ENCODE assay signal across 6 mouse cellular contexts in the genomic region with DNA sequence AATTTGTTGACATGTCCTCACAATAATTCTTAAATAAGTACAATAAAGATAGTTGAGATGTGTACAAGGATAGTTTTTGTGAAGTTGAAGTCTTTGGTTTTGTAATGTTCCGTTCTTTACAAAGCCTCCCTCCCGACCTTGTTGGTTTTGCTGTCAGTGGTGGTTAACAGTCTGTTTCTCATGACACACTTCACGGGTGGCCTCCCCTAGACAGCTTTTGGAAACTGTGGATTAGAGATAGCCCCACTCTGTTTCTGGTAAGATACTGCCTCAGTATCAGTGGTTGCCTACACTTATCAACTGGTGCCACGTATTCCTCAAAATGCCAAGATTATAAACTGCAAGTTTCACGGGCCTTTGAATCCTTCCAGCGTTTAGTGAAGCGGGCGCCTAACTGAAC. TPM values are rescaled to one million over a fixed set of nuclear protein-coding genes. Genes with fewer than 3 reads are reported as not detected.
DNase-seq lines count a peak whose midpoint lies in the region; ATAC-seq lines count a peak whose summit lies in the region.
"Not testable (repeated sequence)": the region's sequence is repeated elsewhere in the genome, so short reads cannot be mapped to it uniquely, and the experiment has no call there.

No protein-coding gene starts in this region.

- not testable (repeated sequence) for H3K27me3 ChIP-seq in heart, embryonic 12.5 days (replicated peaks); liver, embryonic 13.5 days; liver, embryonic 16.5 days (ENCODE audit: control insufficient read depth, insufficient read depth, low read depth, low read length)

- H3K4me3 ChIP-seq in heart, embryonic 12.5 days; liver, embryonic 13.5 days (replicated peaks): not testable (repeated sequence)
- H3K4me3 ChIP-seq in liver, embryonic 16.5 days (ENCODE audit: low read depth, low read length), result peak overlapping the region; percentile 17; the same call in 1 of the 2 replicates

- 69% methylated on average over 7 of the region's 8 CpGs for WGBS in heart, embryonic 12.5 days
- WGBS in liver, embryonic 13.5 days (ENCODE audit: insufficient replicate concordance), result 26% methylated on average over 7 of the region's 8 CpGs
- WGBS in liver, embryonic 16.5 days (ENCODE audit: insufficient replicate concordance), result 15% methylated on average over 6 of the region's 8 CpGs

- DNase-seq in liver, result peak; percentile 56
- peak; percentile 53 for DNase-seq in liver, embryonic 13.5 days

- H3K4me1 ChIP-seq in heart, embryonic 12.5 days (replicated peaks), result not testable (repeated sequence)
- H3K4me1 ChIP-seq in liver, embryonic 13.5 days (replicated peaks), result peaks cover 37% of the 10 kb centered on the region
- peaks cover 18% of the 10 kb centered on the region for H3K4me1 ChIP-seq in liver, embryonic 16.5 days (ENCODE audit: control insufficient read depth, low read depth, low read length)

- not testable (repeated sequence) for H3K9me3 ChIP-seq in heart, embryonic 12.5 days (replicated peaks); liver, embryonic 13.5 days (replicated peaks); liver, embryonic 16.5 days (replicated peaks; ENCODE audit: control insufficient read depth, low read length)

- H3K9ac ChIP-seq in heart, embryonic 12.5 days; liver, embryonic 13.5 days; liver, embryonic 16.5 days (ENCODE audit: low read depth, low read length): not testable (repeated sequence)

- not testable (repeated sequence) for H3K27ac ChIP-seq in heart, embryonic 12.5 days (ENCODE audit: poor library complexity, severe bottlenecking); liver, embryonic 16.5 days (ENCODE audit: low read length)
- H3K27ac ChIP-seq in liver, embryonic 13.5 days, result peak overlapping the region; percentile 88

- peak; percentile 85 for ATAC-seq in common myeloid progenitor, adult 5-6 weeks (replicated peaks; ENCODE audit: low read depth, poor library complexity, severe bottlenecking)
- peak; percentile 18; the same call in 1 of the 2 replicates for ATAC-seq in heart, embryonic 12.5 days (ENCODE audit: insufficient number of reproducible peaks, low FRiP score)
- peak; percentile 99 for ATAC-seq in liver, embryonic 13.5 days (ENCODE audit: low read depth)
- ATAC-seq in liver, embryonic 16.5 days (ENCODE audit: low read depth), result peak; percentile 99
- peak; percentile 95 for ATAC-seq in megakaryocyte-erythroid progenitor cell, adult 5-6 weeks (replicated peaks; ENCODE audit: low FRiP score, low TSS enrichment, poor library complexity, severe bottlenecking)

- peaks cover 44% of the 10 kb centered on the region for H3K36me3 ChIP-seq in heart, embryonic 12.5 days
- peaks cover 36% of the 10 kb centered on the region for H3K36me3 ChIP-seq in liver, embryonic 13.5 days
- peaks cover 16% of the 10 kb centered on the region for H3K36me3 ChIP-seq in liver, embryonic 16.5 days (ENCODE audit: control insufficient read depth, insufficient read depth)

- not testable (repeated sequence) for H3K4me2 ChIP-seq in heart, embryonic 12.5 days
- H3K4me2 ChIP-seq in liver, embryonic 13.5 days, result peak overlapping the region; percentile 58
- peak overlapping the region; percentile 49 for H3K4me2 ChIP-seq in liver, embryonic 16.5 days (ENCODE audit: low read depth, low read length)

RNA-seq across cellular contexts. Expression of a gene that starts 23.5 kb away (rescaled TPM):
- 81.1 and 99.3 TPM in 2 replicates for total RNA-seq in common myeloid progenitor, adult 5-6 weeks (2017)
- 69.0 and 71.7 TPM in 2 replicates for polyA plus RNA-seq in heart, embryonic 12.5 days (2016; fragmentation: Nextera tagmentation; extraction: Ambion mirVana)
- polyA plus RNA-seq in liver, embryonic 13.5 days (2015; fragmentation: Nextera tagmentation; extraction: Ambion mirVana), result 28.7 and 36.8 TPM in 2 replicates
- 27.0 and 30.9 TPM in 2 replicates for polyA plus RNA-seq in liver, embryonic 16.5 days (2015; fragmentation: Nextera tagmentation; extraction: Ambion mirVana)
- total RNA-seq in megakaryocyte-erythroid progenitor cell, adult 5-6 weeks (2014; fragmentation: Nextera tagmentation), result 82.4 and 115 TPM in 2 replicates
- total RNA-seq in megakaryocyte-erythroid progenitor cell, adult 5-6 weeks (2017), result 46.1 and 59.3 TPM in 2 replicates

RNA-seq across cellular contexts. Expression of a gene that starts 44.9 kb away (rescaled TPM):
- total RNA-seq in common myeloid progenitor, adult 5-6 weeks (2017), result 21.8 and 26.3 TPM in 2 replicates
- polyA plus RNA-seq in heart, embryonic 12.5 days (2016; fragmentation: Nextera tagmentation; extraction: Ambion mirVana), result 2.4 and 3.0 TPM in 2 replicates
- polyA plus RNA-seq in liver, embryonic 13.5 days (2015; fragmentation: Nextera tagmentation; extraction: Ambion mirVana), result 2.3 and 2.7 TPM in 2 replicates
- 1.8 and 2.2 TPM in 2 replicates for polyA plus RNA-seq in liver, embryonic 16.5 days (2015; fragmentation: Nextera tagmentation; extraction: Ambion mirVana)
- total RNA-seq in megakaryocyte-erythroid progenitor cell, adult 5-6 weeks (2014; fragmentation: Nextera tagmentation), result 26.8 and 39.5 TPM in 2 replicates
- total RNA-seq in megakaryocyte-erythroid progenitor cell, adult 5-6 weeks (2017), result 20.5 and 25.6 TPM in 2 replicates

RNA-seq across cellular contexts. Expression of a gene that starts 44.9 kb away (rescaled TPM):
- 127 and 170 TPM in 2 replicates for total RNA-seq in common myeloid progenitor, adult 5-6 weeks (2017)
- polyA plus RNA-seq in heart, embryonic 12.5 days (2016; fragmentation: Nextera tagmentation; extraction: Ambion mirVana), result 22.9 and 23.1 TPM in 2 replicates
- 38.9 and 45.9 TPM in 2 replicates for polyA plus RNA-seq in liver, embryonic 13.5 days (2015; fragmentation: Nextera tagmentation; extraction: Ambion mirVana)
- 29.5 and 33.8 TPM in 2 replicates for polyA plus RNA-seq in liver, embryonic 16.5 days (2015; fragmentation: Nextera tagmentation; extraction: Ambion mirVana)
- total RNA-seq in megakaryocyte-erythroid progenitor cell, adult 5-6 weeks (2014; fragmentation: Nextera tagmentation), result 89.1 and 89.8 TPM in 2 replicates
- total RNA-seq in megakaryocyte-erythroid progenitor cell, adult 5-6 weeks (2017), result 121 and 169 TPM in 2 replicates

RNA-seq across cellular contexts. Expression of a gene that starts 46.0 kb away (rescaled TPM):
- total RNA-seq in common myeloid progenitor, adult 5-6 weeks (2017), result 1.2 and 5.7 TPM in 2 replicates
- 1.7 and 1.9 TPM in 2 replicates for polyA plus RNA-seq in heart, embryonic 12.5 days (2016; fragmentation: Nextera tagmentation; extraction: Ambion mirVana)
- 17.6 and 20.3 TPM in 2 replicates for polyA plus RNA-seq in liver, embryonic 13.5 days (2015; fragmentation: Nextera tagmentation; extraction: Ambion mirVana)
- 41.4 and 45.8 TPM in 2 replicates for polyA plus RNA-seq in liver, embryonic 16.5 days (2015; fragmentation: Nextera tagmentation; extraction: Ambion mirVana)
- total RNA-seq in megakaryocyte-erythroid progenitor cell, adult 5-6 weeks (2014; fragmentation: Nextera tagmentation), result 0.92 and 5.8 TPM in 2 replicates
- not detected in 2 replicates for total RNA-seq in megakaryocyte-erythroid progenitor cell, adult 5-6 weeks (2017)

Comparison
In these comparisons a context has a peak if more than half of its experiments do, and no peak if none do; other contexts are left out.
1. ATAC-seq: peak in every context shown above with its lines; median percentile 99 in liver, embryonic 13.5 days; 99 in liver, embryonic 16.5 days; 95 in megakaryocyte-erythroid progenitor cell, adult 5-6 weeks; 85 in common myeloid progenitor, adult 5-6 weeks; 18 in heart, embryonic 12.5 days.